Mouse (Mus musculus) ovary, postnatal 10 days (tissue): ENCODE data around the gene Soga1.
A peak's percentile ranks its signal among the peaks of the same experiment; 100 is the strongest.

Experiments used
- DNase-seq: peaks from one replicate; pipeline ENCODE4 v3.0.0; 2022; ENCODE audit warnings: low spot score

Gene Soga1

DNA sequence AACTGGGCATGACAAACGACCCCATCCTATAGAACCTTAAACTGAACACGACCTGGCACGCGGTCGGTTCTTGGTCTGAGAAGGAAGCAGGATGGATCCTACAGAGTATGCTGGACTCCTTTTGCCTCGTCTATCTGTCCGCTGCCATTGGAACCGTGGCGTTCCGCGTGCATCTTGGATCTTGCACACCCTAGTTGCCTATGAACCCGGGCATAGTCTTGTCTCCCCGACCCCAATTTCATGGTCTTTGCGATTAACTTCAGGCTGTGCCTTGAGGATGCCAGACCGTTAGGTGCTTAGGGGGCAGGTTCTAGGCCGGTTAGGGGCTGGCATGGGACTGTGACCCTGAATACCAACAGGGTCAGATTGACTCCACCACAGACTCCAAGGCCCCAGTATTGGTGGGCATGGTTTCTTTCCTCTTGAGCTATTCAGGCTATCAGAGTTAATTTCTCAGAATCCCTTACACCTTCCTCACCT is 687 bp upstream of the Soga1 start:
- DNase-seq = no peak

DNA sequence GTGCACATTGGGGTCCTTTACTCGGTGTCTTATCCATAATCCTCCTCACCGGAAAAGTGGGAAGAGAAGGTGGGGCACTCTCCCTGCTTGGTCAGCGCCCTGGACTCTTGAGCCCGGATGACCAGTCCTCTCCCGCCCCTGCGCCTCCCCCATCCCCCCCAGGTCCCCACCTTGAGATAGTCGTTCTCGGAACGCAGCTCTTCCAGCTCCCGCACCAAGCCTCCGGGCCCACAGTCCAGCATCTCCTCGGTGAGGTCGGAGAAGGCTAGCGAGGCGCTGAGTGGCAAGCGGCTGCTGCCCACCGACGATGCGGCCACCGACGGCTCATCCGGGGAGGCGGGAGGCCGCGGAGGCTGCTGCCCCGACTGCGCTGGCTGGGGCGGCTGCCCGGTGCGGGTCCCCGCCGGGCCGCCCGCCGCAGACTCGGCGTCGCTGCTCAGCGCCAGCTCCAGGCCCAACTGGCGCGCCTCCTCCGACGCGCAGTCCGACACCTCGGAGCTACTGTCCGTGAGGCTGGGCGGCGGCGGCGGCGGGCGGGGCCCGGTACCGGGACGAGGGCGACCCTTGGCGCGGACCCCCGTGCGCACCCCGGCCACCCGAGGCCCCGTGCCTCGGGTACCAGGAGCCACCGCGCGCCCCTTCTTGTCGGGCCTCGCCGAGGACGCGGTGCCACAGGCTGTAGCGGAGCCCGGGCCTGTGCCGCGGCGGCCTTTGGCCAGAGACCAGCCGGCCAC is 828 bp downstream of the Soga1 start:
- no peak for DNase-seq

DNA sequence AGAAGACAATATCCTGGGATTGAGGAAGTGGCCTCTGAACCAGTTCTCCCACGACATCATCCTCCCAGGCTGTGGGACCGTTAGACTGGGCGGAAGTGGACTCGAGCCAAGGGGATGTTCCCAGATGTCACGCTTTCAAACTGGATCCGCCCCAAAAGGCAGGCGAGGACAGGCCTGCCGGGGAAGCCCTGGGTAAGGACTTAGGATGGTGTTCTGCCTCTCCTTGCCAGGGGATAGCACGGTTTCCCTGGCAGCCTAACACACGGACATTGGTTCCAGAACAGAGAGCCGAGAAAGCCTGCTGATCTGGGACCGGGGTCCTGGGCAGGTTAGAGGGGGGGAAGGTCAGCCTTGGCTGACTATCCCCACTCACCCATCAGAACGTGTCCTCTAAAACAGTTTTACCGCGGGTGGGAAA is 1.4 kb downstream of the Soga1 start:
- peak; percentile 68 for DNase-seq

DNA sequence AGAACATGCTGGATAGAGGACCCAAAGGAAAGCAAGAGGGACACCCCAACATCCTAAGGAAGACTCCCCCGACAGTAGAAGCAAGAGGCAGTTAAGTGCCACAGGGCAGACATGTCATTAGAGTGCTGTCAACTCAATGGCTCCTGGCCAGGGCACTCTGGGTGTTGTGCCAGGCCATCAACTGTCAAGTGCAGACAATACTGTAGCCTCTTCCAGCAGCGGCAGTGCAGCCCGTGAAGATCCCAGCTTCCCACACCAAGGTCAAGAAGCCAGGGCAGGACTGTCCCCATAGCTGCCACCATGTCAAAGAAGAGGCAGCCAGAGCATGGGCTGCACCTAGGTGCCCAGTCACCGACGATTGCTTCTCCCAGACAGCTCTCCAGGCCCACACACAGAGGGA is 1.9 kb downstream of the Soga1 start:
- no peak for DNase-seq

DNA sequence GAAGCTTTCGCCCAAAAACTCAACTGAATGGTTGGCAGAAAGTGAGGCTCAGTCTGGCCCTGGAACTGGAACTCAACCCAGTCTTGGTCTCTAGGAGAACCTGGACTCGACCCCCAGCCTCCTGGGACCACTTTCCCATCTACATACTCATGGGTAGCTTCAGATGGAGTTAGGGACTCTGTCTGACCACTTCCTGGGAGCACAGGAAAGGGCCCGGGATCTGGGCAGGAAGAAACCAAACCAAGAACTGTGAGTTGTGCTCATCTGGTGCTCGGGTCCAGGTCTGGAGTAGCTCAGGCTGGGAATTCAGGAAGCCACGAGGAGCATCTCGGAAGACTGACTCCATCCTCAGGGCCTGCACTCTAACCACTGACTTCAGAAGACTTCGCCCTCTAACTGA is 2.5 kb downstream of the Soga1 start:
- DNase-seq = no peak

DNA sequence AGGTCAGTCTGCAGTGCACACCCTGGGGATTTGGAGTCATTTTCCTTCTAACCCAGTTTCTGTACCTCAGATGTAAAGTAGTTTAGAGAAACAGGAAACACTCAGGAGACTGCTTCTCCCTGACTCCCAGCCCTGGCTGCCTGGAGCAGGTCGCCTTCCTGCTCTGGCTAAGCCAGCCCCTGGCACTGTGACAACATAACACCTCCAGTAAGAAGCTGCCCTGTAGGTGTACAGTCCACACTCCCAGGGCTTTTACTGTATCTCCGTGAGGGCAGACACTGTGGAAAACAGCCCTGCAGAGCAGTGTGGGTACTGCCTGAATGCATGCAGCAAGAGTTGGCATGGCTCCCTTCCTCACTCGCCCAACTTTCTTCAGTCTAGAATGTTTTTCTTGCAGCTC is 3.4 kb downstream of the Soga1 start:
- no peak for DNase-seq

DNA sequence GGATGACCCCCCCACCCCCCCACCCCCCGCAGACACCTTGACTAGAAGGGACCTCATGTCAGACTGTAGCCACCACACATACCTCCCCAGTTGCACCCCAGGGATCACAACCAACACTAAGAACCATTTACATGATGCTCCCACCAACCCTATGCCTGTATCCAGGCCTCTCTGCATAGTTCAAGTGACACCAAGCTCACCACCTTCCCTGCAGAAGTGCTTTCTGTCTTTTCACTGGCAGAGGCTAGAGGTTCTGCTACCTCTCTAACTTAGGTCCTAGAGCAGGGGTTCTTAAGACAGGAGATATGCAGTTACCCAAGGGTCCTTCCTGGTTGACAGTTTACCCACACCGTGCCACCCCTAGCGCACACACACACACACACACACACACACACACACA is 3.8 kb downstream of the Soga1 start:
- DNase-seq = no peak

DNA sequence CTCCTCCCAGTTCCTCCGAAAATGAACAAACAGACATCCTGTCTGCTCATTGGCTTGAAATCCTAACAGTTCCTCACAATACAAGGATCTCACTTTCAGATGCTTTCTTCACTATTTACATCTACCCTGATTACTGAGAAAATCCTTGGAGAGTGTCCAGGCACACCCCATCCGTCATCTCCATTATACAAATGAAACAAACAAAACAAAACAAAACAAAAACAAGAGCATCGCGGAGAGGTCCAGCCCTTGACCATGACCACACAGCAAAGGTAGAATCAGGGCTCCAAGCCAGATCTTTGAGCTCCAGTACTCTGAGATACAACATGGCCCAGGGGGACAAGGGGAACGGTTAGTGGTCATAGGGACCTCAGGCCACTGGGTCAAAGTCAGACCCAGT is 4.3 kb downstream of the Soga1 start:
- DNase-seq = no peak

DNA sequence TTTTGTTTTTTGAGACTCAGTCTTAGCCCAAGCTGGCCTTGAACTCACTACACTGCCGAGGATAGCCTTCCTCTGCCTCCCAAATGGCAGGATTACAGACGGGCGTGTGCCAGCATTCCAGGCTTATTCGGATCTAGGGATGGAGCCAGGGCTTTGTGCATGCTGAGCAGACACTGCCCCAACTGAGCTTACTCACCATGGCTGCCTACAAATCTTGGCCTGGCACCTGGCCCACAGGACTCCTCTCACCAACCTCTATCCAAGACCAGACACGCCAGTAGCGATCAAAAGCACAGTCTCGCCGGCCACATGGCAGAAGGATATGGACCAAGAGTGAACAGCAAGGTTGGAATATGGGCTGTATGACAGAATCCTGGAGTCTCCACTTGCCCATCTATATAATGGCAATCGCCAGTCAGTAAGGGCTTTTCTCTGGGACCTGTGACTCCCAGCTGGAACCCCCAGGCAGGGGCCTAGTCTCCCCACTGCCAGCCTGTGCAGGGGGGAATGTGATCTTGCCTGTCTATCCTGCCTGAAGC is 4.8 kb downstream of the Soga1 start:
- no peak for DNase-seq

DNA sequence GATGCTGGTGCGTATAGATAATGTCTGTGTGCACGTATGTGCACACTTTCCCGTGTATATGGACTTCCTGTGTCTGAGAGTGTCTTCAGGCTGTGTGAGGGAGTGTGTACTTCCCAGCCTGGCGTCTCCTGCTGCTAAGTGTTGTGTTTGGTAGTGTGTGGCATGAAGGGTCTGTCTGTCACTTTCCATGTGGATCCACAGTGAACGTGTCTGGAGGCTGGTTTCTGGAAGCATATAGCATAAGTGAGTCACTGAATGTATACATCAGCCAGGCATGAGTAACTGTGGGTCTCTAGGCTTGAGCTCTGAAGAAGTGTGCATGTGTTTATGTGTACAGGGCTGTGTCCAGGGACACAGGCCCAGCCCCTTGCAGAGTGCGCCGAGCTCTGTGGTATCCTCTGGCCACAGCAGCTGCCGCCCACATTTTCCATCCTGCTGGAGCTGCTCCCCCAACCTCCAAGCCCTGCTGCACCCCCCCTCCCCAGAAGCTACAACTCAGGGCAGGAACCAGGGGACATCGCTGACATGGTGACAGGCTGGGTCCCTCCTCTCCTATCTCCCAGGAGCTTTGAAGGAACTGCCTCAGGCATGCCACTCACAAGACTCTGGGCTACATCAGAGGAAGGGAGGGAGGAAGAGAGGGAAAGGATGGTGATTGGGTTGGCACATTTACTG is 5.5 kb downstream of the Soga1 start:
- no peak for DNase-seq

DNA sequence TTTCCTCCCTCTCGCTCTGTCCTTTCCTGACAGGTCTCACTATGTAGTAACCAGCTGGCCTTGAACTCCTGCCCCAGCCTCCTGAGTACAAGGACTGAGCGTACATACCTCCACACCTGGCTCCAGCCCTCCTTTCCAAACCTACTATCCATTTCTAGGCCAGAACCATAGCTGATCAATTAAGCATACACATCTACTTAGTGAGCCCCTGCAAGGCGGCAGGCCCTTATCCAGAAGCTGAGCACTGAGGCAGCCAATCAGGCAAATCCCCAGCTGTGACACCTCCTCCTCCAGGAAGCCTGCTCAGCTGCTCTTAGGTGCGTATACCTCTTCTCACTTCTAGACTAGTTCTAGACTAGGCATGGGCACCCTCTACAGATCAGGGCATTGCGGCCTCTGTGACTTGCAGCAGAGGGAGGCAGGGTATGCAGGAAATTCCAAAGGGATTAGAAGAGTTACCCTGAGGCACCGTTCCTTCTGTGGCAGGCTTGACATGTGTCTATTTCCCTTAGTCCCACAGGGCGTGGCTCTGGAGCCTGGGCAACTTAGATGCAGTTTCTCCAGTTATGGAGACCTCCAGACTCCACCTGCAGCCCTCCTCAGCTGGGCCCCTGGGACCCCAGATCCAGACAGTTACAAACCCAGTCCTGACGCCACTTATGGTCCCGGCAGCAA is 6.6 kb downstream of the Soga1 start:
- DNase-seq = no peak

DNA sequence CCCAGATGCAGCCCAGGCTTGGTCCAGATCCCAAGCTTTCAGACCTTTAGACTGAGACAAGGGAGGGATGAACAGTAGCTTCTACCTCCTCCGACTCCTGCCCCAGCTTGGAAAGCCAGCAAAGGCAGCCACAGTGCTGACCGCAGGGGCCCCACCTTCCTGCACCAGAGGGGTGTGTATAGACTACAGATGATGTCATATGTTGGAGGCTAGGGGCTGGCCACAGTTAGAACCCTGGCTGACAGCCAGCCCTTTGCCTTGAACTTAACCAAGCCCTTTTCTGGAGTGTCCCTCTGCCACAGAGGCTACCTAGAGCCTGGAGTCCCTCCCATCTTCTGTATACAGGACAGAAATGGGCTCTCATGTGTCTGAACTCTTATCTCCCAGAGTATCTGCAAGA is 7.5 kb downstream of the Soga1 start:
- DNase-seq = no peak

DNA sequence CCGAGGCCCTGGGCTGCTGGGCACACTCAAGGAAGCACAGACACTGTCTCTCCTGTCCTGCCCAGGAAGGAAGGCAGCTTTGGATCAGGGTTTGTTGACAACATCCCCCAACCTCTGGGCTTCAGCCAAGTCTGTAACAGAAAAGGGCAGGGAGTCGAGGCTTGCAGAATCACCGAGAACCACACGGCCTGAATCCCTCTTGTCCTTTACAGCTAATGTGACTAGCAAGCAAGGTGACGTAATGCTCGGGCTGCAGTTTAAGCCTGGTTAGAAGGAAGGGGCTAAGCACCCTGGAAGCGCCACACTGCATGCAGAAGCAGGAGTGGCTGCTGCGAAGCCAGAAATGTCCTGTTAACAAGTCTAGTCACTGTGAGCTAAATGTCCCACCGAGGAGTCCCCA is 8.7 kb downstream of the Soga1 start:
- DNase-seq = no peak

DNA sequence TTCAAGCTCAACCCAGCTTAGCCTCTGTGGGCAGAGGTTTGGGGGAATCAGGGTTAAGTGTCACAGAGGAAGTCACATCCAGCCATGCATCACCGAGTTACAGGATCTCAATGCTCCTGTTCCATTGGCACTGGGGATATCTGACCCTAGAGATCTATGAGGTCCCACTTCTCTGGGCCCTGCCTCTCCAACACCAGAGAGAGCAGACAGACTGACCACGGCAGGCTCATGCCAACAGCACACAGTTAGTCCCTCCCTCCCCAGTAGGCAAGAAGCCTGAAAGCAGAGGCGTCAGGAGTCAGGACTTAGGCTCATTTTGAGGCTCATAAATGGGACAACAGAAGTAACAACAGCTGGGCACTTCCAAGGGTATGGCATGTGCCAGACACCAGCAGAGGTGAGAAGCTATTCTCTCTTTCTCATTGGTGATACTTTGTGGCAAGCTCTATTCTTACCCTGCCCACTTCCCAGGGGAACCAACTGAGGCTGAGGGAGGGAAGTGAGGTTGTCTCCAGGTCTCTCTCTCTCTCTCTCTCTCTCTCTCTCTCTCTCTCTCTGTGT is 9.2 kb downstream of the Soga1 start:
- no peak for DNase-seq

DNA sequence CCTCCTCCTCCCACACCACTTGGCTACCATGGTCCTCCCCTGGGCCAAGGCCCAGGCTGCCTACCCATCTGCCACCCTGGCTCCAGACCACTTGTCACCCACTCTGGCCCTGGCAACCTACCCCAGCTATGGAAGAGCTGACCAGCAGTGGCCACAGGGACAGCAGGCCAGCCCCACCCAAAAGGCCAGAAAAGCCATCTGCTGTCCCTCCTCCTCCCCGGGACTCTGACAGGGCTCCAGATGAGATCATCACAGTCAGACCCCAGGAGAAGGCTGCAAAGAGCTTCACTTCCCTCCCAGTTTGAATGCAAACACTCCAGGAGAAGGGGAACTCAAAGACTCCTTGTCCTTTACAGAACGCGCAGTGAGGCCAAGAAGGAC is 9.7 kb downstream of the Soga1 start:
- DNase-seq = no peak

DNA sequence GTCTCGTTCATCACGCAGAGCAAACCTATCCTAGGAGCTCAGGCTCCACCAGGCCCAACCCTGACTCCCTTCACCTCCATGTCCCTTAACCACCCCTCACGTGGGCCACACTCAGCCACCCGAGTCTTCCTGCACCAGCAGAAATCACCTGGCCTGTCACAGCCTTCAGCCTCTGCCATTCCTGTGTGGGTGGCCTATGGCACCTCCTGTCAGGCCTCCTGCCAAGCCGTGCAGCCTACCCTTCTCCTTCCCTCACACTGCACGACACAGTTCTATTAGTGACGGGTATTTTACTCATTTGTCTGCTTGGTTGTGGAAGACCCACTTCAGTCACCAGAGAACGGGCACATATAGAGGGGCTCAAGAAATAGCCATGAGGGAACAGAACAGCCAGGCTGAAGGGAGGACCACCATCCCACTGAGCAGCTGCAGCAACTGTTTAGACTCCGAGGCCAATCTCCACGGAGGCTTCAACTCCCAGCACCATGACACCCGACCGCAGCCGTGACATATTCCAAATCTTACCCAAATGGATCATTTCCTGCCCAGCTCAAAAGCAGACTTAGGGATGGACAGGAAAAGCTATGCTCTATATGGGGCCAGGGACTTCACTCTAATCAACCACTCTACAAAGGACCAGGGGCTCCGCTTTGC is 10.2 kb downstream of the Soga1 start:
- DNase-seq = no peak

DNA sequence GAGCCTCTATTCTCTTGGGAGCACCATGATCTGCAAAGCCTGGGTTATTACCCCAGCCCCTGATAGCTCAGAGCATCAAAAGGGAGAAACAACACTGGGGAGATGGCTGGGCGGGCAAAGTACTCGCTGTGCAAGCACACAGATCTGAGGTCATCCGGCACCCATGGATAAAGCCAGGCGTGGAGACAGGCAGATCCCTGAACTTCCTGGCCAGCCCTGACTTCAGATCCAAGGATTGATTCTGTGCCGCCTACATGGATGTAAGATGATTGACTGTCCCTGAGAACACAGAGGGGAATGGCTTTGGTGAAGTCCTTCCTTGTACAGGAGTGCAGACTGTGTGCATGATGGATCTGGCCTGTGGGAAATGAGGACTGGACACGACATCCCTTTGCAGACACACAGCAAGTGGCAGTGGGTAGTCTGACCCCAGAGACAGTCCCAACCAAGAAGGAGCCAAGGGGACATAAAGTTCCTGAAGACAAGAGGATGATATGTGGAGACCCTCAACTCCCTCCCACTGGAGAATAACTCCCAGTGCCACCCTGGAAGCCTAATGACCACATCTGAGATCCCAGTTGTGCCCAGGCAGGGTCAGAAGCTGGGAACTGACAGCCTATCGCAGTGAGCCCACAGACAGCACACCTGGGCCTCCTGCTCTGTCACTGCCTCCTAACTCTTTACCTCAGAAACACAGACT is 12.2 kb downstream of the Soga1 start:
- no peak for DNase-seq

DNA sequence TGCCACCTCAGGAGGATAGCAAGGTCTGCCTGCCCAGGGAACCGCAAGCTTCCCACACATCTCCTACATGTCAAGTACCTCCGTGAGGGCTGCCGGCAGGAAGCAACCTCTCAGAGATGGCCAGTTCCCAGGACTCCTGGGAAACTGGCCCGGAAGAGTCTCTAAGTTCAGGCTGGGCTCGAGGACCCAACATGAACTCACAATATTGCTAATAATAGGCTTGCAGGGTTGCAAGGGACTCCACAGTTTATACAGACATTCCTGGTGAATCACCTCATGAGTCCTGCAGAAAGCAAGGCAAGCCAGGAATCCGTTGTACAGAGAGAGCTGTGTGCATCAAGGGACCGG is 13.2 kb downstream of the Soga1 start:
- DNase-seq = no peak

DNA sequence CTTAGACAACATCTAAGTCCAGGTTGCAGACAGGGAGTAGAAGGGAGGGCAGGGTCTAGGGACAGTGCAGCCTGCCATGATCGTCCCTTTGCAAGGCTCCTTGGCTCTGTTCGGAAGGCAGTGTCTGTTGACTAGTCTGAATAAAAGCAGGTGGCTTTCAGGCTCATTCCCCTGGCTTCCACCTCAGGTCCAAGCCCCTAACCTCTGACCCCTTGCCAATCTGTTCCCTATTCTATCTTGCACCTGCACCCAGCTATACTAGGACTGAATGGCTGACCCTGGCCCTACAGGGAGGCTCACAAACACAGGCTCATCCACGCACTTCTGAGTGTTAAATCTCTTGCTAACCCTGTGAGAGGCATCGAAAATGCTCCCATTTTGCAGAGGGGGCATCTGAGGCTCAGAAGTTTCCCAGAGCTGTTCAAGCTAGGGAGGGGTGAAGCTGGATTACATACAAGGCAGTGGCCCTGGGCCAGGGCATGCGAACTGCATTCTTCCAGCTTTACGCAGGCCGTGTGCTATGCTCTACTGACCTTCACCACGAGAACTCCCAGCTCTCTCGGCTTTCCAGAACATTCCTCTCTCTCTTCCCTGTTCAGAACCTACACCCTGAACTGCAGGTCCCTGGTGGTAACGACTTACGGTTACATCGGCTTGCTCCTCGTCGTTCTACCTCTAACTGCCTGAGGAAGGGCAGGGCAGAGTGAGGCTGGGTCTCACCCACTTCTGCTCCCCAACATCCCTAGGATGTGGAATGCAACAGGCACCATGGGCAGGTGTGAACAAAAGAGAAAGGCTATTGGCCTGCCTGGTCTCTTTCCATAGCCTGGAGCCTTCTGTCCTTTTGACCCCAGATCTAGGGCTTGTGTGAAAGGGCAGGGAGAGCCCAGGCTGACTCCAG is 13.8 kb downstream of the Soga1 start:
- DNase-seq = no peak

DNA sequence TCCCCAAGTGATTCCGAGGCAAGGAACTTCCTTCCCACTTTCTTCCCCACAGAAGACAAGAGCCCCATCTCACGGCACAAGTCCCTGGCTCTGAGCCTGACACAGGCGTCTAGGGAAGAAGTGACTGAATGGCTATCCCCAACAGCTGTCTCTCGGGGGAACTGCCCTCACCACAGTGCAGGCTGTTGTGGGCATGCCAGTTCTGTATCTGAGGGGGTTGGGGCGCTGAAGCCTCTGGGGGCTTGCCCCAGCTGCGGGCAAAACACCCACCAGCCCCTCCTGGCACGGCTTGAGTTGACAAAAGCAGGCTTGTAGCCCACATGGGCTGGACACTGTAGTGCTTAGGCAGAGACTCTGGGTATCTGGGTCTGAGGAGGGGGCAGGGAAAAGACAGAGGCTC is 14.9 kb downstream of the Soga1 start:
- DNase-seq = no peak

DNA sequence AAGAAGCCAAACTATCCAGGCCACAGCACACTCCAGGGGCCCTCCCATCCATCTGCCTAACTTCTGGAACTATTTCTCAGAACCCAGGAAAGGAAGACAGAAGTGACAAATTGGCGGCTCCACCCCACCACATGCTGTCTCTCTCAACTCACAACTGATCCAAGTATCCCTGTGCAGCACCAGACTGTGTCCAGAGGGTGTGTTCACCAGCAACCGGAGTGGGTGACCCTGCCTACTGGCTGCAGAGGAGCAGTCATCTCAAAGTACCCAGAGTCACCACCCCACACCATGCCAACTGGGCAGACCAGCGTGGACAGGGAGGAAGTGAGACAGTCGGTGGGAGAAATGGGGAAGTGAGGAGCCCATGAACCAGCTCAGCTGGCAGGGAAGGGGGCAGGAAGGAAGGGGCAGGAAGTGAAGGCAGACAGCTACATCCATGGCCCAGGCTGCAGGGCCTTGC is 15.8 kb downstream of the Soga1 start:
- no peak for DNase-seq
